Mouse (Mus musculus): ENCODE data around the gene Slc2a2.

The Slc2a2 gene

GRCm38 (mm10) chr3:28697797-28698196 lies at the start of gene Slc2a2:
Gene Slc2a2 (plus strand): TSS chr3:28697903.
- DNase-seq (ENCODE audit: low spot score) = no peak

GRCm38 (mm10) chr3:28652574-28652973 lies 45.1 kb upstream of the Slc2a2 start:
- no peak for DNase-seq (ENCODE audit: low spot score)

- no peak for DNase-seq (ENCODE audit: low spot score)
Measured at GRCm38 (mm10) chr3:28653043-28653442, 44.7 kb upstream of the Slc2a2 start.

- DNase-seq (ENCODE audit: low spot score) = no peak
Measured at GRCm38 (mm10) chr3:28654740-28655139, 43.0 kb upstream of the Slc2a2 start.

- DNase-seq (ENCODE audit: low spot score) = no peak
Measured at GRCm38 (mm10) chr3:28658349-28658748, 39.4 kb upstream of the Slc2a2 start.

GRCm38 (mm10) chr3:28680851-28681250 lies 16.9 kb upstream of the Slc2a2 start:
- no peak for DNase-seq (ENCODE audit: low spot score)

GRCm38 (mm10) chr3:28681866-28682265 lies 15.8 kb upstream of the Slc2a2 start:
- DNase-seq (ENCODE audit: low spot score) = no peak

GRCm38 (mm10) chr3:28682411-28682810 lies 15.3 kb upstream of the Slc2a2 start:
- no peak for DNase-seq (ENCODE audit: low spot score)

- DNase-seq (ENCODE audit: low spot score) = no peak
Measured at GRCm38 (mm10) chr3:28685510-28685909, 12.2 kb upstream of the Slc2a2 start.

GRCm38 (mm10) chr3:28694811-28695210 lies 2.9 kb upstream of the Slc2a2 start:
- no peak for DNase-seq (ENCODE audit: low spot score)

GRCm38 (mm10) chr3:28695608-28696007 lies 2.1 kb upstream of the Slc2a2 start:
- no peak for DNase-seq (ENCODE audit: low spot score)

GRCm38 (mm10) chr3:28696162-28696561 lies 1.5 kb upstream of the Slc2a2 start:
- DNase-seq (ENCODE audit: low spot score) = no peak

- DNase-seq (ENCODE audit: low spot score) = no peak
Measured at GRCm38 (mm10) chr3:28699601-28700000, 1.9 kb downstream of the Slc2a2 start.

GRCm38 (mm10) chr3:28705522-28706137 lies 7.9 kb downstream of the Slc2a2 start:
- no peak for DNase-seq (ENCODE audit: low spot score)

GRCm38 (mm10) chr3:28706736-28707135 lies 9.0 kb downstream of the Slc2a2 start:
- no peak for DNase-seq (ENCODE audit: low spot score)

GRCm38 (mm10) chr3:28709740-28710139 lies 12.0 kb downstream of the Slc2a2 start:
- no peak for DNase-seq (ENCODE audit: low spot score)

GRCm38 (mm10) chr3:28713913-28714698 lies 16.4 kb downstream of the Slc2a2 start:
- DNase-seq (ENCODE audit: low spot score) = no peak

GRCm38 (mm10) chr3:28718521-28718920 lies 20.8 kb downstream of the Slc2a2 start:
- DNase-seq (ENCODE audit: low spot score) = no peak

- no peak for DNase-seq (ENCODE audit: low spot score)
Measured at GRCm38 (mm10) chr3:28721218-28721617, 23.5 kb downstream of the Slc2a2 start.

GRCm38 (mm10) chr3:28721838-28722237 lies 24.1 kb downstream of the Slc2a2 start:
- peak; percentile 42 for DNase-seq (ENCODE audit: low spot score)

GRCm38 (mm10) chr3:28722531-28722930 lies 24.8 kb downstream of the Slc2a2 start:
- no peak for DNase-seq (ENCODE audit: low spot score)

- DNase-seq (ENCODE audit: low spot score) = no peak
Measured at GRCm38 (mm10) chr3:28723534-28723933, 25.8 kb downstream of the Slc2a2 start.

GRCm38 (mm10) chr3:28725203-28725602 lies 27.5 kb downstream of the Slc2a2 start:
- no peak for DNase-seq (ENCODE audit: low spot score)

GRCm38 (mm10) chr3:28726356-28726755 lies 28.7 kb downstream of the Slc2a2 start:
- no peak for DNase-seq (ENCODE audit: low spot score)

All from urinary bladder, postnatal 14 days (tissue).